Mouse (Mus musculus): ENCODE results near the gene Bspry.

The Bspry gene

DNA sequence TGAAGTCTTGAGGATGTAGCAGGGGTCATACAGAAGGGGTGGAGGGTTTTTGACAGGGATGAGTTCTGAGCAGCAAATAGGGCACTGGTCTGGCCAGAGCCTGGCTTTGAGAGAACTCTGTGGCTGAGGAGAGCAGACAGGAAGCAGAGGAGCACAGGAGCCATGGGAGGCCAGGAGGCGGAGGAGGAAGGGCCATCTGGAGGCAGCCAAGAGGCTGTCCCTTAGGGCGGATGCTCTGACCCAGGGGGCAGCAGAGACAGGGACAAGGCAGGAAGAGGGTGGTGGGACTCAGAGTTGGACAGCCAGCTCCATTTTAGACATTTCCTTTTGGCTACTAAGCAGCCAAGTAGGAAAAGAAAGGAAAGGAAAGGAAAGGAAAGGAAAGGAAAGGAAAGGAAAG lies 36.2 kb downstream of the Bspry start:
- DNase-seq (ENCODE audit: low spot score) = peak; percentile 52

DNA sequence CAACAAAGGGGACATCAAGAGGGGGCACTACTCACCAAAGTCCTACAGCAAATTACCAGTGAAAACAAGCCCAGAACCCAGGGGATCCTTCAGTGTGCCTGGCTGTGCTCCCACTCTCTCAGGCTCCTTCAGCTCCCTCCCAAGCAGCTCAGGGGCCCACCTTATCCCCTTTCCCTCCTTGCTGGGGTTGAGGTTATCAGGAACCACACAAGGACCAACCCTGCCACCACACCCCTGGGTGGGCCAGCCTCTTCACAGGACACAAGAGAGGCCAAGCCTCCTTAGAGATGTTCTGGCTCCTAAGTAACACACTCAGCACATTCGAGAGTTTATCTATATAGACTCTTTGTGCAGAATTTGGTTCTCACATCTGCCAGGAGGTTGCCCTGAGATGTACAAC lies 36.7 kb downstream of the Bspry start:
- DNase-seq (ENCODE audit: low spot score) = no peak

DNA sequence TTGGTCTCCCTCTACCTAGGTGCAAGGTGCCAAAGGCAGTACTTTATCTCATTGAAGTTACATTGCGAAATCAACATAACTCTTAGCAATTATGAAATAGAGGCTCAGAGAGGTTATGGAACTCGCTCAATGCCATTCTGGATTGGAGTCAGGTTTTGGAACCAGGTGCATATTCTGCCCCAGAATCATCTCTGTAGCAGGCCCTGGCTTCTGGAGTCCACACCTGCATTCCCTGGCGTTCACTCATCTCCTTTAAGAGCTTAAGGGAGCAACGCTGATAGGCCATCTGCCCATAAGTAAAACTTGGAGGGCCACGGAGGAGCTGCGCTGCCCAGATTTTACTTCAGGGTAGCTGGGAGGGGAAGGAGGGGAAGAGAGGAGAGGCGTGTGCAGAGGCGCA lies 37.2 kb downstream of the Bspry start:
- DNase-seq (ENCODE audit: low spot score) = no peak

DNA sequence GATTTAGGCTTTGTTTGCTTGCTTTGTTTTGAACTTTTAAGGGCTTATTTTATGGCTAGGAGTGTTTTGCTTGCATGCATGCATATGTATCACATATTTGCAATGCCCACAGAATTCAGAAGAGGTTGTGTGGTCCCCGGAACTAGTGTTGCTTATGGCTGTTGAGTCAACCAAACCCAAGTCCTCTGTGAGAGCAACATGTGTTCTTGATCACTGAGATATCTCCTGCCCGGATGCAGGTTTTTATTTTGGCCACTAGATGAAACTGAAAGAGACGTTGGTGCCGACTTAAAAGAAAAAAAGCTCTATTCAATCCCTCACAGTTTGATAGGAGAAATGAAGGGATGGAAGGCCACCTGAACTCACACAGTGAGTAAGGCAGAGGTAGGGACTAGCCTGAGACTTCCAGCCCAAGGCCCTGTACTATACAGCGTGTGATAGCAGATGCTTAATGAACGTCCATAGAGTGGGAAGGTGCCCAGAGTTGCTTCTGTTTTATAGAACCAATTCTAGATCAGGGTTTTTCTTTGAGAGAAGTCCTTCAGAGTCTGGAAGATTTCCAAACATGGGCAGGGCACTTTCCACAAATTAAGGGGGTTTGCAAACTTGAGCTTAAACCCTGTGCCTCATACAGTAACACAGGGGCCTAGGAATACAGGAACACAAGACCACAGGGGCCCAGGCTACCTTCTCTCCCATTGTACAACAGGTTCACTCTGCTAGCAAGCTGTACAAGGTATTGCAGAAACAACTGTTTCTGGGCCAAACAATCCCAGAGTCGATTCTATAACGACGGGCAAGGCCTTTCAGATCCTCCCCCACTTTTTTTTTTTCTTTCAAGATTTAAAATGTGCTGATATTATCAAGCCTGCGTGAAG lies 37.9 kb downstream of the Bspry start:
- DNase-seq (ENCODE audit: low spot score) = no peak

DNA sequence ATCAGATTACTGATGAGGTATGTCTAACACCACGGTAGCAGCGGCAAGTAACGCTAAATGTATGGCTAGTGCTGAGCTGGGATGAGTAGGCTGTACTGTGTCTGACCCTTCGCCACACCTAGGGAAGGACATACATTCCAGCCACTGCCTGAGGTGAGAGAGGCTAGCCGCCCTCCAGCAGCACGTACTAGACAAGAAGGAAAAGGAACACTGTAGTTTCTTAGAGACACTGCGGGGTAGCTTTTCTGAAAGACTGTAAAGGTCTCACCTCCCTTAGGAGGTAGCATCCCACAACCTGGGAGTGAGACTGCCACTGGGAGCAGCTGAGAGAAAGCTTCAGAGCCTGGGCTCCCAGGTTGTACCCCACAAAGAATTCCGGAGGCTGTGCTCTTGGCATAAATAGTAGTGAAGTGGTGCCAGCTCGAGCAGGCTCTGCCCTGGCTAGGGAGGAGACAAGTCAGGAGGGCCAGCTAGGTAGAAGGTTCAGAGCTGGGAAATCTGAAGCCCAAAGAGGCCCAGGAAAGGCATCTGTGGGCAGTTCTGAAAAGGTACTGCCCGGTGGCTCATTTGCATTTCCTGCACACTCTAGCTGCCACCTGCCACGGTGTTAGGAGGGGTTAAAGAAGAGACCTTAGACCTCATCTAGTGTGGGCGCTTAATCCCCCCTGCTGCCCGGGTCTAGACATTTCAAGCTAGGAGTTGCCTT lies 38.7 kb downstream of the Bspry start:
- no peak for DNase-seq (ENCODE audit: low spot score)

DNA sequence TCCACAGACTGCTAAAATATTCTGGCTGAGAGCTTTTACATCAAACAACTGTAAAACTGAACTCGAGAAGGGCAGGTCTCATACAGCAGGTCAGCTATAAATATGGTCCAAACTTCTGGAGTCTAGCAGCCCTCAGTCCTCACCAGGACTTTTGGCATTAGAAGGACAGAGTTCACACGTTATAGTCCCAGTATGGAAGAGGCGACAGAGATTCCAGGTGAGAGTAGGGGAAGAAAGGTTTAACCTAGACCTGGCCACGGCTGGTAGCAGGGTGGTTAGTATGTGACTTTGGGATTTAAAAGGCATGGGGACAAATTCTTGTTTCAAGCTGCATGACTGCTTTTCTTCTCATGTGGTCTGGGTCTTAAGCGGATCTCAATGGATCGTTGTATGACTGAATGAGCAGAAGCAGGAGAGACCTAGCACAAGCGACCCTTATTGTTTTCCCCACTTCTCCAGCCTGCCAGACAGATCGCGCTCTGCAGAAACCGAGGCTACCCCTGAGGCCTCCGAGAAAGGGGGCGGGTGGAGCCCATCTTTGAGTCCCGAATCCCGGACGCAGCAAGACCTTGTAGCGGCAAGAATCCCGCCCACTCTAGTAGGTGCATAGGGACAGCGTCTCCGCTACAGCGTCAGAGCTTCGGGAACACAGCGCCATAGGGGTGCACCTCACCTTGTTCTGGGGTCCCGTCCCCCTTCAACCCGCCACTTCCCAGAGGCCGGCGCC lies 39.4 kb downstream of the Bspry start:
- DNase-seq (ENCODE audit: low spot score) = no peak

DNA sequence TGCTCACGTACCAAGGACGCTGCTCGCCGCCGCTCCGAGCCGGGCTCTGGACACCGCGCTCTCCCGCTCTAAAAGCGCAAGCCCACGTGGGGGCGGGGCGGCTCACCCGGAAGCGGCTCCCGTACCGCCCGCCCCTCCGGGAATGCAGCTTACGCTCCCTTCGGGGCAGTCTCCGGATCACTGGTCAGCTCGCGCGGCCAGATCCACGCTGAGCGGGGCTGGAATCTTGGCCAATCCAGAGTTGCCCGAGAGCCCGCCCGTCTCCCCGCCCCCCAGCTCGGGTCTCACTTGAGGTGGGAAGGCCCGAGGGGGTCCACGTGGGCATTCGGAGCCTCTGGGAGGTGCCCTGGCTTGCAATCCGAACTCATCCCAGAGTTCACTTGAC lies 40.0 kb downstream of the Bspry start, which contains the start of gene Alad:
Gene Alad, minus strand, starts transcription at position 70 of the 385 bp plus-strand sequence.
- peak; percentile 92 for DNase-seq (ENCODE audit: low spot score)

DNA sequence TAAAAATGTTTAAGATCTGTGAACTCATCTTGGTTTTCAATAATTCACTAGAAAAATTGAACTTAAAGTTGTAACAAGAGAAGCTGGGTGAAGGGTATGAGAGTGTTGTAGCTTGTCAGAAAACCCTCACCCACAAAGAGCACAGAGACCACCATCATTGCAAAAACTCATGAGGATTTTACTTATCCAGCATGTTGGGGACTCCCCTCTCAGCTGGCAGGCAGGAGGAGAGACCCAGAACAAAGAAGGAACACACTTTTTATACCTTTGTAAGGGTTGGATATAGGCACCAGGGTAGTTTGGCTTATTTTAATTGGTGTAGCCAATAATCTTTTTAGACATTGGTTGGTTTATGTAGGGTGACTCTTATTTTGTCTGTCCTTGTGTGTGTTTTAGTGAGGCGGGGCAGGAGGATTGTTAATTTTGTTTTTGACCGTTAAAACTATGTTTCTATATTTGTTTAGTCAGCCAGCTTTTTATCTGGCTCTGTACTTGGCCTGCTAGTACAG lies 41.1 kb downstream of the Bspry start:
- DNase-seq (ENCODE audit: low spot score) = no peak

DNA sequence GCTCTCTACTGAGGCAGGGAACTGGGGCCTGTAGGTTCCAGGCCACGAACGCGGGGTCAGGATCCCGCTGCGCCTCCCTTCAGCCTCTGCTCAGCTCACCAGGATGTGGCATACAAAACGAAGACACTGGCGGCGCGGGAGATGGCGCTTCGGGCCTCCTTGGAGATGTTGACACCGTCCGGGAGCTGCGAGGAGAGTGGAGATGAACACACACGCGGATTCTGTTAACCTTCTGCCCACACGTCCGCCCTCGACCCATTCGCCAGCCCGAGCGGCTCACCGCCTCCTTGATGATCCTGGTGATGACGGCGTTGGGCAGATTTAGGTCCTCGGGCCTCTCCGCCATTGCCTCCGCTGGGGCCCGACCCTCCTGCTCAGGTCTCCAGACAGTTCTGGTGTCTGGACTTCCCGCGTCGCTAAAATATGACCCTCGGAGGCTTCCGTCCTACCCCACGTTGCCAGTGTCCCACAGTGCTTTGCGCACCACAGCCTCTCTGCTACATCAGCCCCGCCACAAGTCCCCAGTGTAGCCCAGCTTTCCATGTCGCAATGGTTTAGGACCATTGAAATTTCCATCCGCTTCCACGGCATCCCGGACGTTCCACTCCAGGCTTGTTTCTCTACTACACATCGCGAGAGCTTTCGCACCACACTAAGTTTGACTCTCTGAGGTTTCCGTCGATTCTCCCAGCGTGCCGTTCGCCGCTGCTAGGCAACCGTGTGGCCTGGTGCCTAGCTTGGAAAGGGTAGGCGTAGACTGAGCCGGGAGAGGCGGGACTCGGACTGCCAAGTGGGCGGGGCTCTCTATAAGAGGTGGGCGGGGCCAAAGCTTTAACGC lies 45.0 kb downstream of the Bspry start, which contains the start of the genes Pole3 and 4933430I17Rik:
Gene Pole3, minus strand, starts transcription at position 418 of the 838 bp plus-strand sequence.
Gene 4933430I17Rik, plus strand, starts transcription at position 719 of the 838 bp plus-strand sequence.
- DNase-seq (ENCODE audit: low spot score) = peak; percentile 99

DNA sequence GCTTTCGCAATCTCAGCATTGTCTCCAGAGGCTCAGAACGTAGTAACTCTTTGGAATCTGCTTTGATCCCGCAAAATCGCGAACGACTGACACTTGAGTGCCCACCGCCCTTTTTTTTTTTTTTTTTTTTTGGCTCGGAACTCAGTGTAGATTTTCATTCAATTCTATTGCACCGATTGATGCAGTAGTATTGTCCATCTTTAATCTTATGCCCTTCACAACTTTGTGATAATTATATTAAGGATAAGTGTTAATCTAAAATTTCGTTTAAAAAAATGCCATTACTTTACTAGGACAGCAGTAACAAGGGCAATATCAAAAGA lies 45.6 kb downstream of the Bspry start:
- no peak for DNase-seq (ENCODE audit: low spot score)

DNA sequence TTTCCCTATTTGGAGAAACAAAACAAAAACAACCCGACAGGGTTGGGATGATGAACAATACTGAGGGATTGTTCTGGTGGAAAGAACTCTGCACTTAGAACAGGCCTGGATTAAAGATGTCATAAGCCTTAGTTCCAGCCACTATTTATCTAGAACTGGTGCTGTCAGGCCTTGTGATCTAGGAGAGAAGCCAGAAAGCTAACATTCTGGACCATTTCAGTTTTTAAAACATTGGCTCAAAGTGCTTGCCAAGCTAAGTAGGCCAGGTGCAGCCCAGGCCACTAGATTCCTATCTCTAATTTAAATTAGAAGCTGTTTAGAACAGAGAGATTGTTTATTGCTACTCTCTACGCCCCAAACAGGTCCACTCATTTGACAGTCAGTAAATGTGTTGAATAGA lies 46.4 kb downstream of the Bspry start:
- no peak for DNase-seq (ENCODE audit: low spot score)

DNA sequence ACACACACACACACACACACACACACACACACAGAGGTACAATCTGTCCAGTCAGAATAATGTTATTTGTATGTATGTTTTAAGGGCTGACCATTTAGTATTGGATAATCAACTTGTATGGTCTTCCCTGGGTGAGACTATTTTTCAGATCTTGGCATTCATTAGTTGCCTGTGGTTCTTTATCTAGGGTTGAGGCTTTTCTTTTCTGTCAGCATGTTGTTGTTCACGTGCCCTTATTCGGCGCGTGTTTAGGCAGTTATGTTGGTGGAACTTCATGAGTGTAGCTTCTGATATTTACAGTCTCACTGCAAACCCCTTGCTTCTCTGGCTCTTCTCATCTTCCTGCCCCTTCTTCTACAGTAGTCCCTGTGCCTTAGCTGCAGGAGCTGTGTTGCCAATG lies 47.8 kb downstream of the Bspry start:
- DNase-seq (ENCODE audit: low spot score) = no peak

DNA sequence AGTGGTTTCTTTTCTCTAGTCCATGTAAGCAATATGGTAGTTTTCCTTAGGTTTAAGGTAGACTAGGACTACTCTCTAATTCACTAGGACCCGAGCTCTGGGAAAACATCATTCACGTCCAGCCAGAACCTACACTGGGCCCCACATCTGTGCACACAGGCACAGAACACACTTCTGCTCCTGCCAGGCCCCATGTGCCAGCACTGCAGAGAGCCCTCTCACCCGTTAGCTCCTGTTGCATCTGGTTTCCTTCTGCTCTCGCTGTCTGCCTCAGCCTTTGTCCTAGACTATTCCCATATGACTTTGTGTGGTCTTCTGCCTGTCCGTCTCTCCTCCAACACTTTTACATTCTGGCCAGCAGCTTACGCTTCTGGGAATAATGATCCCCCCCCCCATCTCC lies 53.9 kb downstream of the Bspry start:
- DNase-seq (ENCODE audit: low spot score) = no peak

DNA sequence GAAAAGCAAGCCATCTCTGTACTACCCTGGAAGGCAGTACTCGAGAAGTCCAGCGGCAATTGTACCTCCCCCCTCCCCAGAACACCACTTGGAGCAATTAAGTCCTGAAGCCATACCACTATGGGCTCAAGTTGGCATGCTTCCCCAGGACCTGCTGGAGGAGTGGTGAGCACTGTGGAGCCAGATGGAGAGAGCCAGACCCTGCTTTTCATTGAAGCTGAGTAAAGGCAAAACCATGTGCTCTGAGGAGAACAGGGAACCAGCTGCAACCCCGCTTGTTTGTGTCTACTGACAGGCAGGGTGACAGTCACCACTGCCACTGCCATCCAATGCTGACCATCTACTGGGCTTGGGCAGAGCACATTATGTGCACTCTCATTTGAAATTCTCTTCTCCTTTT lies 61.9 kb downstream of the Bspry start:
- no peak for DNase-seq (ENCODE audit: low spot score)

DNA sequence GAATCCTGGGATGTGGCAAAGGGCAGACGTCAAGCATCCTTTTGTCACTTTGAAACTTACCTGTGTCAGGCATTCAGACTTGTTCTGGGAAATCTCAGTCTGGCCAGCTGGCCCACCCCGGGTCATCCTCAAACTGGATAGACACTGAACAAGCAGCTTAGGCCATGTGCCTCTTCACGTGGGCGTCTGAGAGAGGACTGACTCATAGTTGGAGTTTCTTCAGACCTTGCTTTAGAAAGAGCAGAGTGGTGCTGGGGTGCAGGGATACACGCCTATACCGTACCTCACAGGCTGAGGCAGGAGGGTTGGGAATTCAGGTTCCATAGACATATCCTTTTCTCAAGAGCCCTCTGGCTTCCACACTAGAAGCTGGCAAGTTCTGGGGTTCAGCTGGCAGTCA lies 63.9 kb downstream of the Bspry start:
- no peak for DNase-seq (ENCODE audit: low spot score)

DNA sequence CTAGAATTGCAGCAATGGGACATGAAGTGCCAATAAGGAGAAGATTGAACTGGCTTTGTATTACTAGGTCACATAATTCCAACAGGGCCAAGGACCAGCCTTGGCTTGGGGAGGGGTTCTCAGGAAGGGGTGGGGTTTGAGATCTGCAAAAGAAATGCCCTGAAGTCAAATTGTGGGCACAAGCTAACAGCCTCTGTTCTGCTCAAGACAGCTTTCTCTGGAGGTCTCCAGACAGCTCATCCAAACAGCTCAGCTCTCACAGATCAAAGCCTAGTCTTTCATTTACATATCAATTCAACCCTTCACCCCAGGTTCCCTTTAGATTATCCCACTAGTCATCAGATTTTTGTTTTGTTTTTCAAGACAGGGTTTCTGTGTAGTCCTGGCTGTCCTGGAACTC lies 64.9 kb downstream of the Bspry start:
- no peak for DNase-seq (ENCODE audit: low spot score)

Data from embryo, embryonic 10 days (tissue).